Mouse (Mus musculus) kidney, adult 2 months (tissue): ENCODE data around the gene Reep1.

Experiments
- CTCF ChIP-seq: fragments of 200-500 bp; conservative IDR thresholded peaks from 2 replicates; pipeline ENCODE4 v1.5.1; 2011; ENCODE audit warnings: low read depth, mild to moderate bottlenecking, control low read depth, low read length, moderate library complexity, mixed read lengths; ENCODE audit not compliant: insufficient read depth, insufficient read length
- POLR2A ChIP-seq: fragments of 200-500 bp; IDR thresholded peaks from one replicate; pipeline ENCODE4 v1.6.1; 2011; ENCODE audit warnings: low read depth, low read length, control low read depth

- TF ChIP-seq CTCF (no peak), POLR2A (no peak)
Measured at GRCm38 (mm10) chr6:71831581-71831960, 124.2 kb downstream of the Reep1 start.
